Mouse (Mus musculus) erythroblast, adult 5-6 weeks (primary cell): ENCODE data around the gene Camk2d. TPM values are rescaled to one million over a fixed set of nuclear protein-coding genes. Genes with fewer than 3 reads are reported as not detected.

Source experiments
- ATAC-seq: replicated peaks from 2 replicates; pipeline ENCODE4 v1.8.0; 2016; ENCODE audit warnings: moderate number of reproducible peaks, mild to moderate bottlenecking, moderate TSS enrichment, inconsistent platforms; ENCODE audit not compliant: poor library complexity, low FRiP score, severe bottlenecking
- total RNA-seq, 2 experiments: library from RNA; stranded (forward) in 1 of 2; stranded (reverse) in 1 of 2; fragments of 150-400 nt in 1 of 2; fragments of 200-764, 138-1000 nt in 1 of 2; gene quantifications; 2 replicates each; pipeline versions ENCODE4 v1.2.3 to v1.2.4; 2015 to 2017; ENCODE audit warnings: low replicate concordance in 2 of 2

Camk2d gene
- total RNA-seq, 2 experiments from 2014 or later, result 1.9 to 11.7 TPM

DNA sequence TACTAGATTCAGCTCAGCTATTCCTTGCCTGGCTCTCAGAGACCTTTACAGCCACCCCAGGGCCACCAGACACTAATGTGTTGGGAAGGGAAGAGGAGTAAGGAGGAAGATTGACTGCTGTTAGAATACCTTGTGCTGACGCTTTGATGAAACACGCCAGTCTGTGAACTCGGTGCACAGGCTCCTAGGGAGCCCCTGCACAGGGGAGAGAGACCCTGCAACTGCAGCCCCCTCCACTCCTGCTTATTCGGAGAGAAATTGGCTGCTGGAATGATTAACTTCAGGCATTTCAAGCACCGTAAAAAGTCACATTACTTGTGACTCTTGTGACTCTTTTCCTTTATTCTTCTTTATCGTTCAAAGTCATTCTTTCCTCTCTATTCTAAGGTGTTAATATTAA, 75.2 kb downstream of the Camk2d start:
- ATAC-seq, result no peak

- ATAC-seq, result no peak
Measured at GRCm38 (mm10) chr3:126681051-126681450, 84.9 kb downstream of the Camk2d start.

DNA sequence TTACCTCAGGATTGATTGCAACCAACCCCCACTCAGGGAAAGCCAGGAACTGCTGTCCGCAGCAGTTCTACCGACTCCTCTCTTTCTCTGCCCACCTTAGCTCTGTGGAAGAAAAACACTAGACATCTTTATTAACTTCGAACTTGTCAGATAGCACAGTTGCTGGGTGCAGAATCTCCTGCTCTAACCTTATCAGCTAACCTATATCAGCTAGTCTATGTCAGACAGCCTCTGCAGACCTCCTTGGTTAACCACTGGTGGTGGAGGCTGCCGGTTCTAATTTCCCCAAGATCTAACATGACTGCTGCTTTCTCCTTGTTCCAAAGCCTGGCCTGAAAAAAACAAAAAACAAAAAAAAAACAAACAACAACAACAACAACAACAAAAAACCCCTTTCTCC, 85.9 kb downstream of the Camk2d start:
- no peak for ATAC-seq

- ATAC-seq, result no peak
Measured at GRCm38 (mm10) chr3:126685363-126685762, 89.3 kb downstream of the Camk2d start.

DNA sequence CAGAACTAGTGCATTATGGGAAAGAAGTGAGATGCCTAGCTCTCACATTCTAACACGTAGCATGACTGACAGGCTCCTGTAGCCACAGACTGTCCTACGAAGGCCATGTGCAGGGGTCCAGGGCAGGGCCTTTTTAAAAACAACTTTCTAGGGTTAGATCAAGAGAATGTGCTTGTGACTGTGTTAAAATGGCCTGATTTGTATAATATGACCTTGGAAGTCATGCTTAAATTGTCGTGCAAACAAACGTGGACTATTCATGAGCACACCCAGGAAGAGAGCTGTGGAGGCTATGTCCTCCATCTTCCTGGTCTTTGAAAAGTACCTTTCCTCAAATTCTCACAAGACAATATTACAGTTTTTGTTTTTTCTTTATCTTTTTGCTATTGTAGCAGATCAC, 91.0 kb downstream of the Camk2d start:
- no peak for ATAC-seq

- ATAC-seq, result no peak
Measured at GRCm38 (mm10) chr3:126688516-126688915, 92.4 kb downstream of the Camk2d start.

DNA sequence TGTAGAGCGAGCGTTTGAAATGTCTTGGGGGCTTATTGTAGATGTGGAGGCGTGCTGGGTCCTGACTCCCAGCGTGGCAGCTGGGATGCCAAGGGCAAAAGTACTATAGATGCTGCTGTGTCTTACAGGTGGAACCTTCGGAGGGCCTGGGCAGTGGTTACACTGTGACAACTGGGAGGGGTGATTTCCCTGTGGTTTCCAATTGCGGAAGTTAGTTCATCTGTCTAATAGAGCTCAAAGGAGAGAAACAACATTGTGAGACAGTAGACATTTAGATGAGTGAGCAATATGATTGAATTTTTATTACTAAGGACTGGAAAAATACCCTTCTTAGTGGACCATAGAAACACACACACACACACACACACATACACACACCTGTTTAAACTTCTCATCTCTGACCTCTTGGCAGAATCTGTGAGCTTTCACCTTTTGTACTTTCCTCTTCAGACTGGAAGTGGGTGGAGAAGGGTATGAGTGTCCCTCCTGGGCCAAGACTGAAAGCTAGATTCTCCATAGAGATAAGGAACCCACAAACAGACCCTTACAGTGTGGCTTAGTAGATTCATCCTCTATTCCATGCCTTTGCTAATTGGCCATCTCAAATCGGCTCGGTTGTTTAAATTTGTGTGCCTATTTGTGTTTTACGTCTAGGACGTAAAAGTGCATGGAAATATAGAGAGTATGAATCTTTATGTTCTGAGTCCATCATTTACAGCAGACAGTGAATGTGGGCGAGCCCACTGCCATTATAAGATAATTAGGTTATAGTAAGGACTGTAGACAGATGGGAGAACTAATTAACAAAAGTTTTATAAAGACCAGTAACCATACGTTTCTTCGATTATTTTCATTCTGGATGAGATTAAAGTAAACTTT, 94.8 kb downstream of the Camk2d start:
- ATAC-seq, result no peak

- no peak for ATAC-seq
Measured at GRCm38 (mm10) chr3:126691565-126691964, 95.5 kb downstream of the Camk2d start.

GRCm38 (mm10) chr3:126692797-126693196, 96.7 kb downstream of the Camk2d start:
- ATAC-seq, result no peak

GRCm38 (mm10) chr3:126693302-126693701, 97.2 kb downstream of the Camk2d start:
- no peak for ATAC-seq

GRCm38 (mm10) chr3:126695456-126696293, 99.6 kb downstream of the Camk2d start:
- no peak for ATAC-seq

DNA sequence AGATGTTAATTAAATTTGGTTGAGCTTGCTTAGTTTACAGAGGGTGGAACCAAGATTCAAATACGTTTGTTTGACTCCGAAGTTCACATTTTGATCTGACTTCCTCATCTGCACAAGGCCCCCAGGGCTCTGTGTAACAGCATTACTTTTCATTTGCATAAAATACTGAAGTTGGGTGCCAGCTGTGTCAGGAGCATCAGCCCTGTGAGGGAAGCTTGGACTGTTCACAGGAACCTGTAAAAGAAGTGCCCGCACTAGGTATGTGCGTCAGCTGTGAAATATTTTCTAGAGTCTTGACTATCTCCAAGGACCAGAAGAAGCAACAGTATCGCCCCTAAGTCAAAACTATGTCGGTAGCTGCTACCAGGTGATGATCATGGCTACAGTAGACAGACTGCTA, 100.5 kb downstream of the Camk2d start:
- no peak for ATAC-seq

DNA sequence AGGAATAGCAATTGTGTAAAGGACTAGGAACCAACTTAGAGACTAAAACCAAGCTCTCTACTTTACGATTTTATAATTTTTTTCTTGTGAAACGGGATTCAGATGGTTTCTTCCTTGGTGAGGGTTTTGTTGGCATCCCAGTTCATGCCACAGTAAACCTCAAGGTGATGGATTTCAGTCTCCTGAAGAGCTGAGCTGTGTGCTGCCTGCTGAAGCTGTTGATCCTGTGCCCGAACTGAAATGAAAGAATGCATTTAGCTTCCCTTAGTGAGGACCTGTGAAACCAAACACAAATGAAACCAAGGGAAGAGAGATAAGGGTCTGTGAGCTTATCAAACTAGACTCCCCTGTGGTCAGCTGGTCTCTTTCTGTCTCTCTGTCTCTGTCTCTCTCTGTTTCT, 103.6 kb downstream of the Camk2d start:
- ATAC-seq, result no peak

- ATAC-seq, result no peak
Measured at GRCm38 (mm10) chr3:126701067-126701466, 105.0 kb downstream of the Camk2d start.

DNA sequence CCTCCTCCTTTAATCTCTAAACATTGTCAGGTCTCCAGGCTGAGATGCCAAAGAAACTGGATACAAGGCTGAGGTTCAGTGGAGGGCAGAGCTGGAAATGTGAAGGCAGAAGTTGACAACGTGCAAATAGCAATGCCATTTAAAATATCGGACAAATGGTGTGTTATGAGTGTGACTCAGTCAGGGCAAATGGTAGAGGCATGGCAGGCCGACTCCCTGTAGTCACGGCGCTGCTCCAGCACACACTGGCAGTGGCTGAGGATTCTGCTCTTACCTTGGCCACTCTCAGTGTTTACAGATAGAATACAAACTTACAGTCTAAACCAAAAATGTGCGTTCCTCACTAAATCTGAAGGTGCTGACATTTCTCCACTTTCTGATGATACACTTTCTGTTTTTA, 105.5 kb downstream of the Camk2d start:
- no peak for ATAC-seq

DNA sequence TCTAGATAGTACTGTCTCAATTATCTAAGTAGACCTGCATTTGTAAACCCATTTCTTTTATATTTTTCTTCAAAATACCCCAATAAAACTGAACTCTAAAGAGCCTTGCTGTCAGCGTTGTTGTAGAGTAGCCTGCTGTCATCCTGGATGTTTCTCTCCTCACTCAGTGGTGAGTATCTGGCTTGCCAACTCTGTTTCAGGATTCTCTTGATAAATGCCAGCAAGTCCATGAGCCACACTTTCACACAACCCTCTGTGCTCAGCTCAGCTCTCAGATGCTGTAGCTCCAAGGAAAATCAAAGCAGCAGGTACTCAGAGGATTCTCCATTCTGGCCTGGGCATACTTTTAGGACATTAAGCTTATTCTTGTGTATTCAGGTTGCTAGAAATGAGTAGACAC, 109.4 kb downstream of the Camk2d start:
- no peak for ATAC-seq

DNA sequence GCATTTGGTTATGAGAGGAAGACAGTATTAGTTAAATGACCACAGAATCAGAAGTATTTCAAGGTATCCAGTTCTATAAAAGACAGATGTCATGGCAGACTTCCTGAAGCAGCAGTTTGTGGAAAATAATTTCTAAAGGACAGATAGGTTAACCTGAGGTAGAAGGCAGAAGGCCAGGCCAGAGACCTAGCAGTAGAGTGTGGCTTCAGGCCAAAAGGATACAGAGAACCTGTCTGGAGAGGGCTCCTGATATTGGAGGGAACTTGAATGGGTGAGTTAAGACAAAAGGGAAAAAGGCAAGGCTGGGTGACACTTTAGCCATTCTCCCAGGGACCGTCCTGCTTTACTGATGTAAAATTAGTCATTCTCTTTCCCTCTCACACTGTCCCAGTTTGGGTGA, 118.2 kb downstream of the Camk2d start:
- ATAC-seq, result no peak

DNA sequence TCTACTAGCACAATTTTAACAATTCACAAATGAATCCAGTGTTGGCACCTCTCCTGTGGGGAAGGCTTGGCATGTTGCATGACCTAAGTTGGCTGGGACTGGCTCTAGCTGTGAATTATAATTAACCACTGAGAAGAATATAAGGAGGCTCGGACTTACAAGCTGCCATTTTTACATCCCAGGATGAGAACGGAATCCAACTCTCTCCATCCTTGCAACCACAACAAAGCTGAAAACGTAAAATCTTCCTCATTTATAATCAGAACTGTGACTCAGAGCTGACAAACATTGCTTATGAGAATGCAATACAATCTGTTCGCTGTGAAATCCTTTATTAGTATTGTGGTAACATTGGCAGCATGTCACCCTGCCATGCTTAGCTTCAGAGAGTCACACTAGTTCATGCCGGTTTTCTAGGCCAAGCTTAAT, 126.9 kb downstream of the Camk2d start:
- ATAC-seq, result no peak

DNA sequence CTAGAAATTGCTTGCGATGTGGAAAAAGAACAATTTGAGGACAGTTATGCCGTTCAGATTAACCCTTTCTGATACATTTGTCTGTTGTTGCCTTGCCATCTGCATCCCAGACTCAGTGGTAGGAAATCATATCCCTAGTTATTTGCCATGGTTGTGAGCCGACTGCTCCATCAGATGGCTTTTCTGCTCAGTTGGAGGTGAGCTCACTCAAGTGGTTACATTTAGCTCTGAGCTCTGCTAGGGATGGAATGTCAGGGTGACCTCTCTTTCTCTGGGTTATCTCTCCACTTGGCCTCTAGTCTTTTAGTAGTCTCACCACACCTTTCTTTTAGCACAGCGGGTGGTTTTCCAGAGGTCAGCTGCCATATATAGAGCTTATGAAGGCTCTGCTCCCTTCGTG, 127.4 kb downstream of the Camk2d start:
- no peak for ATAC-seq

GRCm38 (mm10) chr3:126725647-126726046, 129.5 kb downstream of the Camk2d start:
- ATAC-seq, result no peak

DNA sequence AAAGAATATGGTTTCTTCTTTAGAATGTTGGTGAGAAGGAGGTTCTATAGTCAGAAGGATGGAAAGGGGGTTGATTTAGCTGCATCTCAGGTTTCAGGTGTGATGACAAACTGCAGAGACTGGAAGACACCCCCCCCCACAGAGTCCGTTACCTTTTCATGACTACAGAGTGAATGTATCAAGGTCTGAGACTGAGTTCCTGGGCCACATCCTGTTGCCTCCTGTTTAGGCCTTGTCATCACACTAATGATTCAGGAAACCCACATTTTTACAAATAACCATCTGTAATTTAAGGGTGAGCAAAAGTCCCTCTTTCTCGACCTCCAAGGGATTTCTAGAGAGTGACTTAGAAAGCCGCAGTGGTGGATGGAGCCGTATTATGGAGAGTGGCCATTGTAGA, 131.3 kb downstream of the Camk2d start:
- ATAC-seq, result no peak
